Mouse (Mus musculus): Measurements from ENCODE around the gene Usp48.

Gene Usp48

DNA sequence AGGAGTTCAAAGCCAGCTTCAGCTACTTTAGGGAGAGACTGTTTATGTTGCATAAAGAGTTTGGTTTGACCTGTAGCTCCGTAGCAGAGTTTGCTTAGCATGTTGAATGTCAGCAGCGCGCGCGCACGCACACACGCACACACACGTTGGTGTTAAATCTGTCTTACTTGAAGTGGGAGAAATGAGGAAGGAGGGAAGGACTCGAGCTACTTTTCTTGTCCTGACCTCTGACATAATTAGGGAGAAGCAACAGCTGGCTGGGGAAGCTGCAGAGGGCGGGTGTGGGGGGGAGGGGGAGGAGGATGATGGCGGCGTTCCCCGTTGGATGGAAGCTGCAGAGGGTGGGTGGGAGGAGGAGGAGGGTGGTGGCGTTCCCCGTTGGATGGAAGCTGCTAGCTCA, 16.7 kb downstream of the Usp48 start:
- DNase-seq = no peak

DNA sequence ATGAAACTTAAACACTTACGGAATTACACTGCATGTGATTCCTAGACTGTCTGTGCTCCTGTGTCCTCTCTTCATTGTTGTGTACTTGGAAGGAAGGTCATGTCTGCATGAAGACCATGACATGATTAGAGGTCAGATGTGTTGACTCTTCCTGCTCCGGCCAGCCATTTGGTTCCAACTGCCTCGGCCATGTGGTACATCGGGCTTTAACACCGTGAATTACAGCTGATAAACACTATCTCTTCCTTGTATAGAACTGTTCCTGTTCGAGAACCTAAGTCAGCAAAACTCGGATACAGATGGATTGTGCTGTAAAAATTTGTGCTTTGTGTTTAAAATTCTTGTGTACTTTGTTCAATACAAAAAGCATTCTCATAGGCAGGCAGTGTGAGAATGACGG, 29.3 kb downstream of the Usp48 start:
- no peak for DNase-seq

DNA sequence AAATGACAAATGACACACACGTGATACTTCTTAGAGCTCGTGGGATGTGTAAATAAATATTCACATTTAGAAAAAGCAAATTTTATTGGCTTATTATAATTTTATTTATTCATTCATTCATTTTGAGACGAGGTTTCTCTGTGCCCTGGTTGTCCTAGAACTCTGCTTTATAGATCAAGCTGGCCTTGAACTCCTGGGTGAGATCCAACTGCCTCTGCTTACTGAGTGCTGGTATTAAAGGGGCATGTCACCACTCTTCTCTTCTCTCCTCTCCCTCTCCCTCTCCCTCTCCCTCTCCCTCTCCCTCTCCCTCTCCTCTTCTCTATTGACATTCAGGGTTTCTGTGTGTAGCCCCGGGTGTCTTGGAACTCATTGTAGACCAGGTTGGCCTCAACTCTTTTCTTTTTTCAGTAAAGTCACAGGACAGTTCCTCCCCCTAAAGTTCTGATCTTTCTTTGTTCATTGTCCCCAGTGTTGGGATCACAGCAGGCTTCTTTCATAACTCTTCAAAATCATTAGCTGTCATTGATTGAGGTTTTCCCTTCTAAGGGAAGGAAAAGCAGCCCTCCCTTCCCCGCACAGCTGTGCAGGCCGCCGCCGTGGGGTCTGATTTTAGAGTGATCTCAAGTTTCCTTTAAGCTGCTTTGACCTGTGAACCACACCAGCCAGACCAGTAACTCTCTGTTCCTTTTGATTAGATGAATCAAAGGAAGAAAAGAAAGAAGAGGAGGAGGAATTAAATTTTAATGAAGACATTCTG, 34.1 kb downstream of the Usp48 start:
- no peak for DNase-seq

DNA sequence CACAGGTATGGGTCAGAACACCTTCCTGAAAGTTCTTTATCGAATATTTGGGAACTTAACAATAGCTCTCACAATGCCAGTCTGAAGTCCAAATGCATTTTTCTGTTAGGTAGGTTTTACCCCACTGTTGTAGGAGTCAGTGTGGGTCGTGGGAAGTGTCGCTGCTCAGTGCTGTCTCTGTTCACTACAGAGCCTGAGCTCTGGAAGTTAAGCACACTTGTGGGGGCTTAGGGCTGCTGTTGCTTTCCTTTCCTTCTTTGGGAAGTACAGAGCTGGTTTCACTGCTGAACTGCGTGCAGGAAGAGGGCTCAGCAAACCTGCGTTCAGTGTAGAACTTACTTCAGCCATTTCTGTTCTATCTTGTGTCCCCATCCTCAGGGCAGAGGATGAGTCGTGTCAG, 34.8 kb downstream of the Usp48 start:
- no peak for DNase-seq

DNA sequence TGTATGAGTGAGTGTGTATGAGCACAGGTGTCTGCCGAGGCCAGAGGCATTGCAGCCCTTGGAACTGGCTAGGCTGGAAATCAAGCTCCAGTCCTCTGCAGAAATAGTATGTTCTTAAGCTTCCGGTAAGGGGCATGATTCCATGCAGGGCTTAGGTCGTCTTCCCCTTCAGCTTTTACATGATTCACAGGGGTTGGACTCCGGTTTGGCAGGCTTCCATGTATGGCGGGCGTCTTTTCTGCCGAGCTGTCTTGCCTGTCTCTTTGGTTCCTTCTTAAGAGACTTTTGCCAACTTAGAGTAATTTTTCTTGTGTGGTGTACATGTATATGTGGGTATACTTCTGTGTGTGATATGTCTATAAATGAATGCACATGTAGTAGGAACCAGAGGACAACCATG, 35.8 kb downstream of the Usp48 start:
- DNase-seq = no peak

DNA sequence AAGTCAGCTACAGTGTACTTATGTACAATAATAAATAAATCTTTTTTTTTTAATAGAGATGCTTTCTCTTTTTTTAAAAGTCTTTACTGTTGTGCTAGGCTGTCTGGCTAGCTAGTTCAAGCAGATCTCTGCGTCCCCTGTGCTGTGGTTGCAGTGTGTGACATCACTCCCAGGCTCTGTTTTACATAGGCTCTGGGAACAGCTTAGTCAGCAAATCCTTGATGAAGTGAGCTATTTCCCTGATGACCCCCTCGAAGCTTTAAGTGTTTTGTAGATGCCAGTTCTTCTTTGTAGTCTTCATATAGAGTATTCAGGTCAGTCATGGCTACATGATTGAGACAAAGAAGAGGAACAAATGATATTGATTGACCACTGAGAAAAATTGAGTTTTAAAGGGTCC, 36.6 kb downstream of the Usp48 start:
- no peak for DNase-seq

DNA sequence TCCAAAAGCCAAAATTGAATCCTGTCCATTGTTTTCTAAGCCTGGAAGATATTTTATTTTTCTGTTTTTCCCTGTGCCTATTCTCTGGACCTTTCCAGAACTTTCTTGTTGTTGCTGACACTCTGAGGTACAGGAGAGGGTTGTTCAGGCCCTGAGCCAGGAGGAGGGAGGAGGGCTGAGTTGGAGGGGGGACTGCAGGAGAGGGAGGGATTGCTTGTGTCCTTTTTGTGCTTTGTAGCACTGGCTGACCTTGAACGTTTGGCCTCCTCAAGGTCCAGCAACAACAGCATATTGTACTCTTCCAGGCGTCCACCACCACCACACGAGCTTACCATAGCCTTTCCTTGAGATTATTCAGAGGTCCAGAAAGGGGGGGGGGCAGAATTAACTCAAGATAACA, 38.0 kb downstream of the Usp48 start:
- DNase-seq = no peak

DNA sequence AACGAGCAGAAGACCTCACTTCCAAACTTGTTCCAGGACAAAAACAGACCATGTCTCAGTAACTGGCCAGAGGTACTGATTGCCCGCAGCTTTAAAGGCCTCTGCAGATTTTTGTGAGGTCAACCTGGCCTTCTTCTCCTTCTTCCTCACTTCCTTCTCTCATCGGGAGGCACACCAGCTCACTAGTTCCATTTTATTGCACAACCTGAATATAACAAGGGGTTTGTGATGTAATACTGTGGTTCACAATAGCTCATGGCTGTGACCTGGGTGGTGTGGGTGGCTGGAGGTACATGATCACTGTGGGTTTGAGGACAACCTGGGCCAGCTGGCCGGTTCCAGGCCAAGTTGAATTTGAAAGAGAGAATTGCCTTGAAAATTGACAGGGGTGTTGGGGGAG, 39.8 kb downstream of the Usp48 start:
- DNase-seq = no peak

DNA sequence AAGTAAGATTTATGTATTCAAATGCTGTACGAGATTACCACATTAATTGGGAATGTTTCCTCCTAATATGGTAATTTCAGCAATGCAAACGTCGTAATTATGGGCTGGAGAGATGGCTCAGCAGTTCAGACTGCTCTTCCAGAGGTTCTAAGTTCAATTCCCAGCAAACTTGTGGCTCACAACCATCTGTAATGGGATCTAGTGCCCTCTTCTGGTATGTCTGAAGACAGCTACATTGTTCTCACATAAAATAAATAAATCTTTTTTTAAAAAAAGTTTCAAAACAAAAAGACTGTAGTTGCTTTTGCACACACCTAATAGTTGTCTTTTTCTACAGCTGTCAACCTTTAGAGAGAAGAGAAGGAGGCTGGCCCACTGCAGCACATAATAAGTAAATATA, 43.0 kb downstream of the Usp48 start:
- no peak for DNase-seq

DNA sequence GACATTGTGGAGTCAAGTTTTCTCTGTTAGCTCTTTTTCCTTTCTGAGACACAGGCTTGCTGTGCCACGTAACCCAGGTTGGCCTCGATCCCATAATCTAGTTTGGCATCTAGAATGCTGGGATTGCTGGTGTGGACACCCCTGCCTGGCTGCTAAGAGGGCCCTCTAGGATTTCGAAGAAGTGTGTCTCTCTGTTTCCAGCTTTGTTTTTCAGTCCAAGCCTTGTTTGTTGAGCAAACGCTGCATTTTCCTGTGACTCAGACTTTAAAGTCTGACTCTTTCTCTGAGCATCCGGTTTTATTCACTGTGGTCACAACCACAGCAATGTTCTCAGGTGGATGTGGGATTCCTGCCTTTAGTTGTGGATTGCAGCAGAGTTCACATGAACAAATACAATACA, 48.0 kb downstream of the Usp48 start:
- no peak for DNase-seq

DNA sequence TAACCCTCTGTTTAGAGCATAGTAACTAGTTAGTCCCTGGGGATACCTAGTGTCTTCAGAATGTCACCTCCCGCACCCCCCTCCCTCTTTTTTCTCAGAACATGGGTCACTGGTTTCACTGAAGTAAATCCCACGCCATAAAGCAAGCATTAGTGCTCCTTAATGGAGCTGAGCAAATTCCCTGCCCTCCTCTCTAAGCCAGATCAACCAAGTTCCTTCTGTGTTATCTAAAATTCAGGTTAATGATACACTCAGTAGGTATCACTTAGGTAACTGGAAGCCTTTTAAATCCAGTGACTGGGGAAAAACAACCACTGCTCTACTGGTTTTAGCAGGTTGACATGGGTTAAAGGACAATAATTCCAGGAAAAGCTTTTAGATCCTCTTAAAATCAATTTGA, 48.5 kb downstream of the Usp48 start:
- DNase-seq = no peak

DNA sequence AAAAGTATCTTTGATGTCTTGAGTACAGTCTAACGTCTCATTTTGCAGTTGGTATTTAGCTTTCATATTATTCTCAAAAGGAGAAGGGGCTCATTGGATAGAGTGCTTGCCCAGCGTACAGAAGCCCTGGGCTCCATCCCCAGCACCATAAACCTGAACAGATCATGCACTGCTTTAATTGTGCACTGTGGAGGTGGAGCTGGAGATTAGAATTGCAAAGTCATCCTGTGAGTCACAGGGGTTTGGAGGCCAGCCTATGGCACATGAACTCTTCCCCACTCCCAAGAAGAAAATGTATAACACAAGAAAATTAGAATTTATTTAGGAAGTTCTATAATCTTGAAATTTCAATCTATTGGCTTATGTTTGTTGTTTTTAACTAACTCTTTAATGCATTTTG, 49.9 kb downstream of the Usp48 start:
- DNase-seq = no peak

DNA sequence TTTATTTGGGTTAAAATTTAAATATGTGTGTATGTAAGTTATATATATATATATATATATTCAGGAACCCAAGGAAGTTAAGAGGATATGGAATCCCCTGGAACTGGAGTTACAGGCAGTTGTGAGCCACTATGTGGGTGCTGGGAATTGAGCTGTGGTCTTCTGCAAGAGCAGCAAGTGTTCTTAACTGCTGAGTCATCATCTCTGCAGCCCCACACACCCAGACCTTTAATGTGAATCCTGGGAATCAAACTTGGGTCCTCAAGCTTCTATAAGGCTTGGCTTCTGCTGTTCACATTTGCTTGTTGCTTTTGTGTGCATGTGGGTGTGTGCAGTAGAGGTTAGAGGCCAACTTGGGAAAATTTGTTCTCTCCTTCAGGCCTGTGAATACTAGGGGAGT, 52.7 kb downstream of the Usp48 start:
- no peak for DNase-seq

DNA sequence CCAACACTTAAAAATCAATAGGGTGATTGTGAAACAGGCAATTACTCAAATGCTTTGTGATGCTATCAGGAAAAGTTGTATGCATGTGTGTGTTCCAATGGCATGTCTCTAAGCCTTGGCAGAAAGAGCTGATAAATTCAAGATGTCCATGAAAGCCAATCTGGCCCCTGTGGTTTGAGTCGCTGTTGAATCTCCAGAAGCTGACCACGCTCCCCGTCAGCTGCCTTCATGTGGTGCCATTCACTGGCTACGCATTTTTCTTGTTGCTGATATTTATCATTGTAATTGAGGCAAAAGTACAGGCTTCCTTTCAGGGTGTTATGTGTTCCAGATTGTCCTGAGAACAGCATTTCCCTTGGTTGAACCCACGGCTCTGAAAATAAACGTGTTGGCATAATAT, 54.1 kb downstream of the Usp48 start:
- no peak for DNase-seq

DNA sequence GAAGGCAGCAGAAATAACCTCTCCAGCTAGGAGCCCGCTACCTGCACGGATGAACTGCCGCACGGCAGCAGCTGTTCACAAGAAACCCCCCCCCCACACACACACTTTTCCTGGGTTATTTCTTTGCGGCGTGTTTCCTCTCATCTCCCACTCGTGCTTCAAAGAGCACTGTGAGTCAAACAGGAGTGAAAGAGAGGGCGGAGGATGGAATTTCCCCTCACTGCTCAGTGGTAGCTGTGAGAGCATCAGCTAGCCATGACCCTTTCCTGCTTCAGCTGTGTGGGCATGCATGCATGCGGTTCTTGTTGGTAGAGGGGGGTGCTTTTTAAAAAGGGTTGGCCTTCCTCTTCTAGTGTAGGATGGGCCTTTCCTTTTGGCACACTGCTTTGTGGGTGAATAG, 54.7 kb downstream of the Usp48 start:
- no peak for DNase-seq

DNA sequence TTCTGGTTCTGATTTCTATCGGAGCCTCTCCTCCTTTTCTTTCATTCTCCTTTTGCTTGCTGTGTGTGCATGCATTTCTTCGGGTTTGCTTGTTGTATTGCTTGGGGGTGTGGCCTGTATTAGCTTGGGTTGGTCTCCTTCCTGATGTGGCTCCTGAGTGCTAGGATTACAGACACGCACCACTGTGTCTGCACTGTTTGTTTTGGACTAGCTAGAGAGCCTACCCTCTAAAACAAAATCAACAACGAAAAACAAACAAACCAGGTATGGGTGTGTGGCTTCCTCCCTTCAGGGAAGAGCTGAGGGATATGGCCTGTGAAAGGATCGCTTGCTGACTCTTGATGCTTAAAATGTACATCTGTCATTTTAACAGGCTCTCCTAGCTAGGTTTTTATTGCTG, 57.4 kb downstream of the Usp48 start:
- DNase-seq = no peak

DNA sequence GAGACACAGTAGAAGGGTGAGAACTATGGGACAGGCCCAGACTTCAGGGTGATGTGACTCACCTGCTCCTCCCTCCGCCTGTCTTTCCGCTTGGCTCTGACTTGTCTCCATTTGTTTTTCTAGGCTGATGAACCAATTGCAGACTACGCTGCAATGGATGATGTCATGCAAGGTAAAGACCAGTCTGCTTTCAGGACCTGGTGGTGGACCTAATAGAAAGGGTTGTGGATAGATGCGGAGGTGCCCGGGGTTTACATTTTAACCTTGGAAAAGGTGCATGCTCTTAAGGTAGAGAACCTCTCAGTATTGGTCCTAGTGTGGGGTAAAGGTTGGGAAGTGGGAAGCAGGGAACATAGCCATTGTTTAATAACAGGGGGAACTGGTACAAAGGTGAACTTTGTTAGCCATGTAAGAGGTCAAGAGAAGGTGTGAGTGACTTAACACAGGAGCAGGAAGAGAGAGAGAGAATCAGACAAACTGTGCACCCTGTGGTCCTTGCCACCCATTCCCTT, 59.3 kb downstream of the Usp48 start:
- DNase-seq = no peak

DNA sequence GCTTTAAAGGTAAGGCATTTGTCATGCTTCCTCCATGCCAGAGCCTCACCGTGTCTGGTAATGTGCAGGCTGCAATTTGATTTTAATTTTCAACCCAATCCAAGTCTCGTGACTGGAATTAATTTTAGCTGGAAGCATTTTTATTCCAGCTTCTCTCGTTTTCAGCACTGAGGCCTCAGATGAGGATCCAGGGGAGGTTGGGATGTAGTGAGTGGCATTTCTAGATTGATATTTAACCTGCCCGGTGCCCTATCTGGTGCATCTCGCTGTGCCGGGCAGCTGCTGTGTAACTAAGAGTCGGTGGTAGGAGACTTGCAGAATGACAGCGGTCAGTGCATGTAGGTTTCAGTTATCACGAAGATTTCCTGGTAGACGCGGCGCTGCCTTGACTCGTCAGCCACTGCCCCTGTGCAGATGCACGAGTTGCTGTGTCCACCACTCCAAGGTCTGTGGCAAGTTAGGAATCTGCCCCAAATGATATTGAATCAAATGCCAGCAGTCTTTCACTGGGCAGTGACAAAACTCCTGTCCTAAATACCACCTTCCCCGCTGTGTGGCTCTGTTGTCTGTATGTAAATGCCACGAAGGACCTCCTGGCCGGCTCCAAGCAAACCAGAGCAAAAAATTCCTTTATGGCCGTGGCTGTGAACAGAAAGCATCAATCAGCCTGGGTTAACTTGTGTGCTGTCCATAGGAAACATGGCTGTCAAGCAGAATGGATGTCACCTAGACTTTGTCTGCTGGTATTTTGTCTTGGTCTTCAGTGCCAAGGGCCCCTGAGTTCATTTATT, 61.9 kb downstream of the Usp48 start:
- no peak for DNase-seq

DNA sequence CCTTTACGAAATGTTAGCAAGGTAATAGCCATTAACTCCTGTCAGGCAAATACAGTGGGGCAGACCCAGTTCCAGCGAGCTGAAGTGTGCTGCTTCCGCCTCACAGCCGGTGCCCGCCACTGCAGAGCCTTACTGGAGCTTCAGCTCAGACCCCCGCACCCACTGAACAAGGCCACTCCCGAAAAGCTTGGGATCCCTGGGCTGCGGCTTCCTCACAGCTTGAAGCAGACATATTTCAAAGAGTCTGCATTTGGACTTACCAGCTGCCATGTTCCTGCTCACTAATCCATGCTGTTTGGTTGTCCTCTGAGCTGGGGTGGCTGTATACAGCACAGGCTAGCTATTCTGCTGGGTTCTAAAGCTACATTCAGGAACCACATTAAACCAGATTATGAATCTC, 64.1 kb downstream of the Usp48 start:
- DNase-seq = no peak

DNA sequence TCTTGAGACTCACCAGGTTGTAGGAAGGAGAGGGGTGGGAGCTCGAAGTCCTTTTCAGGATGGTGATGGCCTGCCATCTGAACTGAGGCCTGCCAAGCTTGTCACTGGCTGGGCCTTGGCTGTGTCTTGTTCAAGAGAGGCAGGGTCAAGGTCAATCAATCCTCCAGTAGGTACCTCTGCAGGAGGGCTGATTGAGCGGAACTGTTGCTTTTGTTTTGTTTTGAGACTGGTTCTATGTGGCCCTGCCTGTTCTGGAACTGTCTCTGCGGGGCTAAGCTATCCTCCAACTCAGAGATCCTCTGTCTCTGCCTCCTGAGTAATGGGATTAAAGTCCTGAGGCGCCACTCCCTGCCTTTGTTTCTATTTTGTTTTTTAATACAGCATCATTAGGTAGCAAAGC, 66.0 kb downstream of the Usp48 start:
- no peak for DNase-seq

DNA sequence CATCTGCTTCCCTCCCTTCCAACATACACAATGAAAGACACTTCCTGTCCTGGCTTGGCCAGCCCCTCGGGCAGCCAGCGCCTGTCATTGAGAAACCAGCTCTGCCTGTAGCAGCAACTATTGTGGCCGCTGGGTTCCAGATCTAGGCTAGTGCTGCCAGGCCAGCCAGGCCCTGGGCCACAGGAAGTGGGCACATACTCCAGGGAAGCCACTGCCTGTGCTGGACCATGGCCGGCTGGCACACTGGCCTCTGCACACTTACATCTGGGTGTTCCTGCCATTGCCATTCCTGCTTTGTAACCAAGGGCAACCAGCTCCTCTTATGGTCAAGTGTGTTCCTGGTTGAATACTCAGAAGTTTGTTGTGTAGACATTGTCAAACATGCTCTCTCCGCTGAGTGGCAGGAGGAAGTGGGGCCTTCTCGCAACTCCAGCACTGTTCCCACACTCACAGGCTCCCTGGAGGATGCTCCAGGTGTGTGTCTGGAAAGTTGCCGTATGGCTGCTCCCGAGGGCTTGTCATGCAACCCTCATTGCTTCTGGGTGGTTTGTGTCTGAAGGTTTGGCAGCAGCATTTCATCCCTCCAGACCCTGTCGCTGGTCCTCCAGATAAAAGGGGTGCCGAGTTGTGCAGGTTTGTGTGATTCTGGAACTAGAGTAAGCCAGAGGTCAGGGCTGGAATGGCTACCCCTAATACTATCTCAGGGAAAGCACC, 67.0 kb downstream of the Usp48 start:
- DNase-seq = no peak

DNA sequence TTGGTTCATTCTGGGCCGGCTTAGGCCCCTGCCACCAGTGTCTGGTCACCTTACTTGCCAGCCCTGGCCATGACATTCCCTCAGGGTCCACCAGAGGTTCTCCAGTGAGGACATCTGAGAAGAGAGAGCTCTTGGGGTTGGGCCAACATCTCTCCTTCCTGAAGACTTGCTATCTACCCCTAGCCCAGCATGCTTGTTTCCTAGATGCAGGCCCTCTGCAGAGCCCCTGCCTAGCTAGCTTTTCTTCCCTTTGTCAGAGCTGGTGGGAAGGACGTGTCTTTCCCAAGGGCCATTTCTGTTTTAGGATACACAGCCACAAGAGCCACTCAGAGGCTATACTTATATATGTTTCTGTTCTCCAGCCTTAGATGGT, 67.5 kb downstream of the Usp48 start:
- no peak for DNase-seq

DNA sequence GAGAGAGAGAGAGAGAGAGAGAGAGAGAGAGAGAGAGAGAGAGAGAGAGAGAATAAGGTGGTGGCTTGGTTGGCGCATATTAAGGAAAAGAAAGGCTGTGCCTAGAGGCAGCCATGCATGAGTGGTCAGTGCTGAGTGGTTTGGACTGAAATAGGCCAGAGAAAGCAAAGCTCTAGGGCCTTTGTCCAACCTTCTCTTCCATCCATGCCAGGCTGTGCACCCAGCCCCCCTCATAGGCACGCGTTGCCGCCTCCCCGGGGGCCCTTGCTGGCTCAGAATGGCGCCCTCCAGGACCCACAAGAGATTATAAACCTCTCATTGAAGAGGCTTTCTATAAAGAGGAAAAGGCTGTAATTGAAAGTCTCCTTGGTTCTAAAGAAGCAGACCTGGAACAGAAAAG, 68.0 kb downstream of the Usp48 start:
- DNase-seq = no peak

DNA sequence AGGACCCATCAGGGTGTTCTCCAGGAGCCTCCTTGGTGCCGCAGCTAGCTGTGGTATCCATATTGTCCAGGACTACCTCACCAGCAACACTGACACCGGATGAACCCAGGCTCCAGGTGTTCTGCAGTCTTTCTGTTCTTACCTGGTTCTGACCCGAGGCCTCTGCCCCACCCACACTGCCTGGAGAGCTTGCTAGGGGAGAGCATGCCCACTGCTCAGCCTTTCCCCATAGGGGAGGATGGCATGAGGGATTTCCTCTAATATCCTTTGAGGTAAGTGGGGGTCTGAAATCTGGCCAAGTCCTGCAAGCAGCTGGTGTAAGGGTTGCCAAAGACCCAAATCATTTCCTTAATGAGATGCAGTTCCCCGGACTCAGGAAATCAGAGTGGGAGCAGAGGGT, 69.9 kb downstream of the Usp48 start:
- no peak for DNase-seq

All from B cell, adult 2 months (primary cell).